Mouse (Mus musculus) liver, embryonic 12.5 days (tissue): ENCODE results near the gene Rabgap1l. TPM values are rescaled to one million over a fixed set of nuclear protein-coding genes. Genes with fewer than 3 reads are reported as not detected.

Experiments
- ATAC-seq: fragments of 200-750 bp; cut with Nextera tagmentation; 2 replicates; pipeline ENCODE4 v1.8.0; 2017; ENCODE audit warnings: moderate number of reproducible peaks, mild to moderate bottlenecking, moderate library complexity
- H3K27ac ChIP-seq: fragments of 300-500 bp; sonication (generic); 2 replicates; pipeline ENCODE4 v1.5.1; 2016; ENCODE audit warnings: mild to moderate bottlenecking
- H3K27me3 ChIP-seq: fragments of 300-500 bp; sonication (generic); replicated peaks from 2 replicates; pipeline ENCODE4 v1.6.1; 2016; ENCODE audit warnings: mild to moderate bottlenecking, moderate library complexity
- H3K36me3 ChIP-seq: fragments of 300-500 bp; sonication (generic); 2 replicates; pipeline ENCODE4 v1.6.1; 2016; ENCODE audit warnings: mild to moderate bottlenecking, moderate library complexity
- H3K4me1 ChIP-seq: fragments of 300-500 bp; sonication (generic); 2 replicates; pipeline ENCODE4 v1.6.1; 2016
- H3K4me2 ChIP-seq: fragments of 300-500 bp; sonication (generic); 2 replicates; pipeline ENCODE4 v1.6.1; 2016; ENCODE audit warnings: mild to moderate bottlenecking, moderate library complexity
- H3K4me3 ChIP-seq: fragments of 300-500 bp; sonication (generic); 2 replicates; pipeline ENCODE4 v1.5.1; 2016; ENCODE audit warnings: mild to moderate bottlenecking, moderate library complexity
- H3K9ac ChIP-seq: fragments of 300-500 bp; sonication (generic); 2 replicates; pipeline ENCODE4 v1.6.1; 2016; ENCODE audit warnings: mild to moderate bottlenecking, moderate library complexity
- H3K9me3 ChIP-seq: fragments of 300-500 bp; sonication (generic); replicated peaks from 2 replicates; pipeline ENCODE4 v1.6.1; 2016; ENCODE audit warnings: mild to moderate bottlenecking, moderate library complexity
- WGBS: fragments of 180-500 bp; shearing (Covaris S2); methylation state at CpG from one replicate; pipeline ENCODE4 v1.1.7; 2016; ENCODE audit not compliant: insufficient replicate concordance; 5-methylcytosine and 5-hydroxymethylcytosine counted together
- polyA plus RNA-seq: library from polyadenylated mRNA; unstranded; fragments of >200 nt; fragmentation: Nextera tagmentation; extraction: Ambion mirVana; gene quantifications from 2 replicates; pipeline ENCODE4 v1.2.1, GENCODE M21; 2016

Gene Rabgap1l
- polyA plus RNA-seq, 1 experiment from 2014 or later = 55.8 TPM

DNA sequence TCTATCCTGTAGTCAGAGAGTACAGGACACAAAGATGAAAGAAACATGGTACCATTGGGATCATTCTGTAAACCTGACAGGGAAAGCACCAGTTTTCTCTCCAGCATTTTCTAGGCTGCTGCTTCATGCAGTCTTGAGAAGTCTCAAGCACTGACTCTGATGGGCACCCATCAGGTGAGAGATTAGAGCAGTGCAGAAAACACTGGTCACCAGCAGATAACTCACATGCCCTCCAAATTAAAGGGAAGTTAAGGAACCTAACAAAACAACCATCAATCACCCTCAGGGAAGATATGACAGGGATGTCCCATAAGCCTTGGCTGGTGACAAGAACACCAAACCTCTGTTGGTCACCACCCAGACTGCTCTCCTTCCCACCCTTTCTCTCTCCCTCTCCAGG lies 285.2 kb downstream of the Rabgap1l start:
- H3K4me2 ChIP-seq = no peak overlapping the region
- H3K27ac ChIP-seq = no peak overlapping the region
- H3K36me3 ChIP-seq = no peaks in the 10 kb centered on the region
- no peak overlapping the region for H3K9ac ChIP-seq
- H3K9me3 ChIP-seq = no peaks in the 10 kb centered on the region
- no peak overlapping the region for H3K4me3 ChIP-seq
- no peaks in the 10 kb centered on the region for H3K27me3 ChIP-seq
- no peaks in the 10 kb centered on the region for H3K4me1 ChIP-seq
- ATAC-seq = no peak

DNA sequence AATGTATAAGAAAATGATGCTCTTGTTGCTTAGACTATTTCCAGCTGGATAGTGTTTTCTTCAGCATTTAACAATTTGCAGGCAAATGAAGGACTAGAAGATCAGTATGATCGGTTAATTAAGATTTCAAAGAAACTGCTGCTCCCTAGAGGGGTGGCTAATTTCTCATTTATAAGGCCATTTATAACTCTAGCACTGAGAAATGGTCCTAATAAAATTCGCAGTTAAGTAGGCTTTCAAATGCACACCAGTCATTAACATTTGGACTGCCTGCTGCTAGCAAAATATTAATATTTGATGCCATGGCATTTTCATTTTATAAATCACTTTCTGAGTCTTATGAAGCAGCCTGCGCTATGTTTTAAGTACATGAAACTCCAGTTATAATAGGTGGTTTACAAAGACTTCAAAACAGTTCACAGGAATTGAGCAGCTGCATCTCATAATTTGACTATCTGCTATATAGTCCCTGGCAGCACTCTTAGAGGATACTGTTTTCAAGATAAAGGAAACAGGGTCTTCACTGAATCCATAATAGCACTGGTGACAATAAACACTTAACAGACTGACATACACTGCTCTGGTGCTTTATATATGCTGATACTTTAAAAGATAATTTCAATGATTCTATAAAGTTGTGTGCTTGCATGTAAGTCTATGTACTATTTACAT lies 296.0 kb downstream of the Rabgap1l start:
- 64% methylated on average over 3 of the region's 3 CpGs for WGBS
- no peaks in the 10 kb centered on the region for H3K4me1 ChIP-seq
- no peak for ATAC-seq
- no peak overlapping the region for H3K27ac ChIP-seq
- H3K4me3 ChIP-seq = no peak overlapping the region
- H3K9ac ChIP-seq = no peak overlapping the region
- no peak overlapping the region for H3K4me2 ChIP-seq
- no peaks in the 10 kb centered on the region for H3K36me3 ChIP-seq
- no peaks in the 10 kb centered on the region for H3K9me3 ChIP-seq
- no peaks in the 10 kb centered on the region for H3K27me3 ChIP-seq

DNA sequence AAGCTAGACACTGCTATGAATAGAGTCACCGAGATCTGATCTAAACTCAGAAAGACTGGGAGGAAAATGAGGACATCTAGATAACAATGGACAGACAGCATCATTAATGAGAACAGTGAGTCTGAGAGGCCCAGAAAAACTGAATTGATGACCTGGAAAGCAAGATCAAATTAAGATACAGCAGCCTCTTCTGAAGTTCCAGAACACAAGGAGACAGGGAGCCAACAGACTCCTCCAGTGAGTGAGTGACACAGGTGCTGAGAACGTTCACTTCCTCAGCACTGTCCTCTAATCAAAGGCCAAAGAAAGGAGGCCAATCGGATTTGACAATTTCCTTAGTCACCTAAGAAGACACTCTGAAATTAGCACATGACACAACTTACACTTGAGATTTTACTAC lies 307.3 kb downstream of the Rabgap1l start:
- no peak overlapping the region for H3K4me3 ChIP-seq
- H3K27ac ChIP-seq = no peak overlapping the region
- H3K36me3 ChIP-seq = no peaks in the 10 kb centered on the region
- no peaks in the 10 kb centered on the region for H3K4me1 ChIP-seq
- 58% methylated on average over 3 of the region's 3 CpGs for WGBS
- H3K9ac ChIP-seq = no peak overlapping the region
- H3K4me2 ChIP-seq = no peak overlapping the region
- no peaks in the 10 kb centered on the region for H3K9me3 ChIP-seq
- ATAC-seq = no peak
- no peaks in the 10 kb centered on the region for H3K27me3 ChIP-seq

DNA sequence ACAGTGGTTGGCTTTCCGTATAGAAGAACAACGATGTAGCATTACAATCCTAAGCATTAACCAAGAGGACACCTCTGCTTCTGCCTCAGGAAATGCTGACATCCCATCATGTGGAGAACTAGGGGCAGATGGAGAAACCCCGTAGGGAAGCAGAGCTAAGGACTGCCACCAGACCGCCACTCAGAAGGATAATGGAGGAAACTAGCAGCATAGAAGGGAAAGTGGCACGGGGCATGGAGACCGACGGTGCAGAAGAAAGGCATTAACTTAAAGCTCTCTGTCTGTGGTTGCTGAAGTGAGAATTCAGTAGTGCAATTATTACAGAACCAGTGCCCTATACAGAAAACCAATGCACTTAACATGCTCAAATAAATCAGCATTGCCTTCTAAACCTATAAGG lies 308.0 kb downstream of the Rabgap1l start:
- Histone ChIP-seq H3K27me3 (no peaks in the 10 kb centered on the region), H3K4me2 (no peak overlapping the region), H3K4me3 (no peak overlapping the region), H3K9ac (no peak overlapping the region), H3K9me3 (no peaks in the 10 kb centered on the region), H3K27ac (no peak overlapping the region), H3K4me1 (no peaks in the 10 kb centered on the region), H3K36me3 (no peaks in the 10 kb centered on the region)
- 80% methylated on average over 7 of the region's 7 CpGs for WGBS
- no peak for ATAC-seq

DNA sequence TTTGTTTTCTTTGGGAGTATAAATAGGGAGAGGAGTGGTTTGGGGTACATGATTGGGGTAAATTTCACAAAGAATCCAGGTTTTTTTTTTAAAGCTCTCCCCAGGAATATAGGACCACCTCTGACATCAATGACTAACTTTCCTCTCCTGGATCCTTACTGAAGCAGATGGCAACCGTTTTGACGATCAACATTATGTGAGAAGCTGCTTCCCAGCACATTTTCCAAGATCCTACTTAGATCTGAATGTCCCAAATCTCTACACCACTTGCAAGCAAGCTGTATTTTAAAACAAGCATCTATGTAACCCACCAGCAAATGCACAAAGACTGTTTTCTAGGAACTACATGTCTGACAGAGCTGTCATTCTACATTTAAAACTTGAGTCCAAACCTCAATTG lies 311.4 kb downstream of the Rabgap1l start:
- Histone ChIP-seq H3K4me3 (no peak overlapping the region), H3K4me2 (no peak overlapping the region), H3K36me3 (no peaks in the 10 kb centered on the region), H3K27me3 (no peaks in the 10 kb centered on the region), H3K9ac (no peak overlapping the region), H3K4me1 (no peaks in the 10 kb centered on the region), H3K9me3 (no peaks in the 10 kb centered on the region), H3K27ac (no peak overlapping the region)
- 69% methylated on average over 2 of the region's 2 CpGs for WGBS
- ATAC-seq = no peak

DNA sequence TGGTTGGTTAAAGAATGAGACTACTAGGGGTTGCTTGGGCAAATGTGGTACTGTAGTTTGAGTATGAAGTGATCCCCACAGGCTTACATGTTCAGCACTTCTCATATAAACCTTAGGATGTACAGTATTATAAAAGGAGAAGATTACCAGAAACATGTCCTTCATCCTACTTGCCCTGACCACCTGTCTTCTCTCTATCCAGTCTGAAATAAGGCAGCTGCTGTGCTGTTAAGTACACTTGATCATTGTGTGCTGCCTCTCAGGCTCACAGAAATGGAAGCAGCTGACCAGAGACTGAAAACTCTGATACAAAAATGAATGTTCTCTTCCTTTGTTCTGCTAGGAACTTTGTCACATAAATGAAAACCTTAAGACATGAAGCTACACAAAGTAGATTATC lies 325.6 kb downstream of the Rabgap1l start:
- Histone ChIP-seq H3K4me3 (no peak overlapping the region), H3K9ac (no peak overlapping the region), H3K27ac (no peak overlapping the region), H3K27me3 (no peaks in the 10 kb centered on the region), H3K4me2 (no peak overlapping the region), H3K4me1 (no peaks in the 10 kb centered on the region), H3K9me3 (no peaks in the 10 kb centered on the region), H3K36me3 (peaks cover 3% of the 10 kb centered on the region; the same call in 1 of the 2 replicates)
- ATAC-seq = no peak

DNA sequence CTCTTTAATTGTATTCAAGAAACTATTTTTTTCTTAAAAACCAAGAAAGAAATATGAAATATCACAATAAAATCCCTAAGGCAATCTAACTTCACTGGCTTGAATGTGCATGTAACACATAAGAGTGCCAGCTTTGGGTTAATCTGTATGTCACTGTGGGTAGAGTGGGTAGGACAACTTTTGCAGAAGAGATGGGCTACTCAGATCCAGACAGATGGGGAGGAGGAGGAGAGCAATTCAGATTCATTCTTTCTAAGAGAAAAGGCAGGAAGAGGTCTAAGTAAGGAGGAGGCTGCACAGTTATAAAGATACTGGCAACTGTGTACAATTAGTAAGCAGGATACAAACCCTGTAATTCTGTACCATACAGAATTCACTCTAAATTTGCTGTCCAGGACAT lies 327.8 kb downstream of the Rabgap1l start:
- H3K27ac ChIP-seq = no peak overlapping the region
- no peak for ATAC-seq

DNA sequence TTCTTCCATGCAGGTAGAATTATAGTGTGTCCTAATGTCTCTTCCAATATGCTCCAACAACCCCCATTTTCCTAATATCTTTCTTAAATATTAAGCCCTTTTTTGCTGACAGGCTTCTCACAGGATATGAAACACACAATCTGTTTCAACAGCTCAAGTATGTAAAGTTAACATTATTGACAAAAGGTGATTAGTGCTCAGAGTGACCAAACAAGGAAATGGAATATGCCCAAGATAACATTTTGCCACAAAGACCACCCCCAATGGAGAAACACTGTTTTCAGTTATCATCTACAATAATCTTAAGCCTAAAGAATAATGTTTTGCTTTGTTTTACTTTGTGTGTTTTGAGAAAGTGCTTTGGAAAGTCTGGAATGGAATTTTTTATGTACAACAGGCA lies 328.9 kb downstream of the Rabgap1l start:
- Histone ChIP-seq H3K9me3 (no peaks in the 10 kb centered on the region), H3K4me1 (no peaks in the 10 kb centered on the region), H3K27ac (no peak overlapping the region), H3K4me3 (no peak overlapping the region), H3K4me2 (no peak overlapping the region), H3K27me3 (no peaks in the 10 kb centered on the region), H3K36me3 (no peaks in the 10 kb centered on the region), H3K9ac (no peak overlapping the region)
- ATAC-seq = no peak

More for the DNA sequence above, 327.8 kb downstream of the Rabgap1l start:
- Histone ChIP-seq H3K4me1 (no peaks in the 10 kb centered on the region), H3K4me2 (no peak overlapping the region), H3K27me3 (no peaks in the 10 kb centered on the region), H3K9me3 (no peaks in the 10 kb centered on the region), H3K9ac (no peak overlapping the region), H3K4me3 (no peak overlapping the region), H3K36me3 (no peaks in the 10 kb centered on the region)

DNA sequence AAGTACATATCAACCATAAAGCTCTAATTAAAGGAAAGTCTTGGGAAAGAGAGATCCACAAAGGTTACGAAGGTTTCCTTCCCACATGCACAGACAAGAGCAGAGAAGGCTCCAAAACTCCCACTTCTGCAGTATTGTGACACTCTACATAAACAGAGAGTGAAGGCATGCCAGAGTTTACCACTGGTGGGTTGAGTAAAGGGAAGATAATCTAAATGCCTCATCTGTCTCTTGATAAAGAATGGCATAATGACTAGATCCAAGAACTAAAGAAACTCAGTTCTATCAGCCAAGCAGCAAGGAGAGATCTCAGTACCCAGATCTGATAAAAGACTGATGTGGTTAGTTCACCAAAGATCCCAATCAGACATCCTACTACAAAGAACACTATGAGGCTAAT lies 332.7 kb downstream of the Rabgap1l start:
- no peaks in the 10 kb centered on the region for H3K36me3 ChIP-seq
- WGBS = 82% methylated on average over 1 of the region's 1 CpGs

DNA sequence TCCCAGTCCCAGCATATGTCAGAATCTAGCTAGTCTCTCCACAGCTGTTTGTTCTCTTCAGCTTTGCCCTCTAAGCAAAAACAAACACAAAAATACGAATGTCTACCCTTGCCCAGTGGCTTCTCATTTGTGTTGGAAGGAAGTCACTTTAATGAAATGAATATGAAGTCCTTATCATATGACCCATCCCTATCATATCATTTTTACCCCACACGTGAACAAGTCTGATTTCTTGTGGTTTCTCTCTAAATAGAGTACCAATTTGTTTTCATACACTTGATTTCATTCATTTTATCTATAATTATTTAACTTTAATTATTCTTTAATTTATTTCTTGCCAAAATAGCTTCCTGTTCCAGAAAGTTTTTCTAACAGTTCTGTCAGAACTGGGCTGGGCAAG lies 341.3 kb downstream of the Rabgap1l start:
- Histone ChIP-seq H3K27ac (no peak overlapping the region), H3K27me3 (no peaks in the 10 kb centered on the region), H3K36me3 (no peaks in the 10 kb centered on the region; the same call in 1 of the 2 replicates), H3K9ac (no peak overlapping the region), H3K9me3 (no peaks in the 10 kb centered on the region), H3K4me3 (no peak overlapping the region), H3K4me1 (peaks cover 5% of the 10 kb centered on the region), H3K4me2 (no peak overlapping the region)
- no peak for ATAC-seq
- 50% methylated on average over 2 of the region's 2 CpGs for WGBS

More for the DNA sequence above, 332.7 kb downstream of the Rabgap1l start:
- H3K27me3 ChIP-seq = no peaks in the 10 kb centered on the region
- no peaks in the 10 kb centered on the region for H3K9me3 ChIP-seq
- no peak overlapping the region for H3K4me3 ChIP-seq
- H3K4me1 ChIP-seq = no peaks in the 10 kb centered on the region
- H3K4me2 ChIP-seq = no peak overlapping the region
- H3K9ac ChIP-seq = no peak overlapping the region
- no peak overlapping the region for H3K27ac ChIP-seq
- no peak for ATAC-seq

DNA sequence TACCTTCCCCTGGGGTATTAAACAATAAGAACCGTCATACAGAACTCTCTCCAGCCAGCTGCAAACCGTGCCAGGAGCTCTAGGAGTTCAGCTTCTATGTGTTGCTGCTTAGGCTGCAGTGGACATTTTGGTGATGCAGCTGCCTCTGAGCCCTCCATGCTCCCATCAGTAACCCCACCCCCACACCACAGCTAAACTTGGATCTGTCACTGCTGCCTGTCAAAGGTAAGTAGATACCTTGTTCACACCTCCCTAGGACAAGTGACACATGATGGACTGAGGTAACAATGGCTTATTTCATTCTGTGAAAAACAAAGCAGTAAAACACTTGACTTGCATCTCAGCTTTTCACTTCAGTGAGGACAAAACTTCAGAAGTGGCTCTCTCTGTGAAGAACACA lies 344.3 kb downstream of the Rabgap1l start:
- H3K36me3 ChIP-seq = no peaks in the 10 kb centered on the region; the same call in 1 of the 2 replicates
- no peaks in the 10 kb centered on the region for H3K9me3 ChIP-seq
- H3K27me3 ChIP-seq = no peaks in the 10 kb centered on the region
- peaks cover 6% of the 10 kb centered on the region for H3K4me1 ChIP-seq
- ATAC-seq = no peak
- WGBS = 57% methylated on average over 2 of the region's 2 CpGs
- no peak overlapping the region for H3K4me3 ChIP-seq
- H3K4me2 ChIP-seq = no peak overlapping the region
- no peak overlapping the region for H3K27ac ChIP-seq
- no peak overlapping the region for H3K9ac ChIP-seq

DNA sequence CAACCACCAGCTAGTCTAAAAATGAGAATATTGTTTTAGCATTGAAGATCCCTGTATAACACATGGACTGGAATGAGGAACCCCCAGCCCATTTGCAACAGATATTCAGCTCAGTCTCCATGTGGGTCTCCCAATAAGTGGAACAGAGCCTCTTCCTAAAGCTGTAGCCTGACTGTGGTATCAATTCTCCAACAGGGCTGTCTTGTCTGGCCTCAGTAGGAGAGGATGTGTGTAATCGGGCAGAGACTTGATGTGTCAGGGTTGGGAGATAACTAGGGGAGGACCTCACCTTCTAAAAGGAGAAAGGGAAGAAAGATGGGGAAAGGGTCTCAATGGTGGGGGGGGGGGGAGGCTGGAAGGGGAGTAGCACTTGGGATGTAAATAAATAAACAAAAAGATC lies 346.2 kb downstream of the Rabgap1l start:
- H3K27ac ChIP-seq = no peak overlapping the region
- H3K9ac ChIP-seq = no peak overlapping the region
- no peak overlapping the region for H3K4me2 ChIP-seq
- peak; percentile 74; the same call in 1 of the 2 replicates for ATAC-seq
- peaks cover 6% of the 10 kb centered on the region for H3K4me1 ChIP-seq
- no peak overlapping the region for H3K4me3 ChIP-seq
- 58% methylated on average over 1 of the region's 1 CpGs for WGBS
- H3K36me3 ChIP-seq = no peaks in the 10 kb centered on the region
- no peaks in the 10 kb centered on the region for H3K9me3 ChIP-seq
- H3K27me3 ChIP-seq = no peaks in the 10 kb centered on the region

DNA sequence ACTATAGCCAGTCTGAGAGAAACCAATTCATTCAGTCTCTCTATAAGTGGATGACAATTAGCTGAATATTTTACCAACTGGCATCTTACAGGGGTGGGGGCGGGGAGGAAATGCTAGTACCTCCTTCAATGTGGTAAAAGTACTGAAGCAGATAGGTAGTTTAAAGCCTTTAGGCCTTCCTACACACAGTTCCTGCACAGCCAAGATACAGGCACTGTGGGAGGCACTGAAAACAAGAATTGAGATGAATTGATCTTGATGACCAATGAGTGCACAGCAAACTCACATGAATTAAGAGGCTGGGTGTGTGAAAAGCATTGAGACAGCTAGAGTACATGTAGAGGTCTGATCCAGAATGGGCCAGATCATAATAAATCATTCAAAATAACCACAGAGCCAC lies 349.5 kb downstream of the Rabgap1l start:
- Histone ChIP-seq H3K4me2 (no peak overlapping the region), H3K27me3 (no peaks in the 10 kb centered on the region), H3K36me3 (0 out of 2 replicates have a peak, but pooled peaks cover 3% of the 10 kb centered on the region), H3K27ac (no peak overlapping the region), H3K4me3 (no peak overlapping the region), H3K4me1 (peaks cover 3% of the 10 kb centered on the region), H3K9ac (no peak overlapping the region), H3K9me3 (no peaks in the 10 kb centered on the region)
- 71% methylated on average over 1 of the region's 1 CpGs for WGBS
- no peak for ATAC-seq
